Mouse (Mus musculus): ENCODE data around the gene Pcbp2.

GRCm38 (mm10) chr15:102450928-102451327 is 19.4 kb upstream of the Pcbp2 start:
- no peak for TF ChIP-seq POLR2A (IDR thresholded peaks at IDR 0.05; ENCODE audit: extremely low read depth, insufficient read depth, low read length)
- no peak for TF ChIP-seq CTCF (IDR thresholded peaks at IDR 0.05; ENCODE audit: extremely low read depth, insufficient read depth, low read length)
